Mouse (Mus musculus) heart, adult 8-10 months (tissue): ENCODE data around the gene Iqsec2. TPM values are rescaled to one million over a fixed set of nuclear protein-coding genes. Genes with fewer than 3 reads are reported as not detected.
"Not testable (repeated sequence)": the region's sequence is repeated elsewhere in the genome, so short reads cannot be mapped to it uniquely, and the experiment has no call there.

ENCODE experiments used
- DNase-seq: peaks from one replicate; pipeline ENCODE4 v3.0.0; 2022; ENCODE audit warnings: low spot score
- total RNA-seq, 4 experiments: library from RNA; stranded (reverse); gene quantifications; 2 replicates each; pipeline ENCODE4 v1.2.4; 2022

Iqsec2 gene
- total RNA-seq, 4 experiments from 2014 or later = 64.3 to 87.0 (median 82.0) TPM

DNA sequence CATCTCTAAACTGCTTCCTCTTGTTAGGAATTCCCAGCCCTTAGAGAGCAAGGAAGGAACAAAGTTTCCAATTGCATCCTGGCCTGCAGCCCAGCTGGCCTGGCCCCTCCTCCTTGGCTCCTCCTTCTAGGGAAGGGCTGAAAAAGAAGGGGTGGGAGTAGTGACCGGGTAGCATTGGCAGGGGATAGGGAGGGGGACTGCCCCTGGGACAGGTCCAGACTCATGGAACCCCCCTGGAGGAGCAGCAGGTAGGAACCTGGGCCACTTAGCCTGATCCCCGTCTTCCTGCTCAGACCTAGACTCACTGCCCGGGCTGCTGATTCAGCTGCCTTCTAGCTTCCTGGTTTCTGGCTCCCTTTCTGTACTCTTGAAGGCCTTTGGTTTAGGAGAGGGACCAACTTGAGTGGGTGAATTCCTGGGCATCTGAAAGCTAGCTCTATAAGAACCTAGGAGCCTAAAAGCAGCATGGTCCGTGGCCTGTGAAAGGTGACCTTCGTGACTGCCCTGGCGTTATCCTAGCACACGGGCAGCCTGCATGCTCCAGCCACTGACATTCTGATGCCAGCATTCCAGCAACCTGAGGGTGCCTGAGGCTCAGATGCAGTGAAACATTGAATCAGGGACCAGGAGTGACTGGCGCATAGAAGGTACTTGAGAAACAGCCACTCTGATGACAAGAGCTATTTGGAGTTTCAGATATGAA, 34.9 kb downstream of the Iqsec2 start:
- peak; percentile 77 for DNase-seq

- no peak for DNase-seq
These were observed 35.9 kb downstream of the Iqsec2 start for GRCm38 (mm10) chrX:152179670-152180656.

DNA sequence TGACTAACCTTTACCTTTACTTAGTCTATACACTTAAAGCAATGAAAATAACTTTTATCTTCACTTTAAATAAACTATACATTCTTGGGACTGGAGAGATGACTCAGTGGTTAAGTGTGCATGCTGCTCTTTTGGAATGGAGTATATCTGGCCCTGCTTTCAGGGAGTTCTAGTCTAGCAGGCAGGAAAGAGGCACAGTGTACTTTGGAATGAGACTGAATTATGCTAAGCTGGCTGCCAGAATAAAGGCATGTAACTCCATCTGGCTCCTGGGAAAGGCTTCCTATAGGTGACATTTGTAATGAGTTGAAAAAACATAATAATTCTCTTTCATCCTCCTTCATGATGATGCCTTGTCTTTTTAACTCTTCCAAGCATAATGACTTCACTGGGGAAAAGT, 43.1 kb downstream of the Iqsec2 start:
- no peak for DNase-seq

GRCm38 (mm10) chrX:152191266-152191665, 47.2 kb downstream of the Iqsec2 start:
- no peak for DNase-seq

GRCm38 (mm10) chrX:152197814-152198648, 54.0 kb downstream of the Iqsec2 start:
- DNase-seq = no peak

DNA sequence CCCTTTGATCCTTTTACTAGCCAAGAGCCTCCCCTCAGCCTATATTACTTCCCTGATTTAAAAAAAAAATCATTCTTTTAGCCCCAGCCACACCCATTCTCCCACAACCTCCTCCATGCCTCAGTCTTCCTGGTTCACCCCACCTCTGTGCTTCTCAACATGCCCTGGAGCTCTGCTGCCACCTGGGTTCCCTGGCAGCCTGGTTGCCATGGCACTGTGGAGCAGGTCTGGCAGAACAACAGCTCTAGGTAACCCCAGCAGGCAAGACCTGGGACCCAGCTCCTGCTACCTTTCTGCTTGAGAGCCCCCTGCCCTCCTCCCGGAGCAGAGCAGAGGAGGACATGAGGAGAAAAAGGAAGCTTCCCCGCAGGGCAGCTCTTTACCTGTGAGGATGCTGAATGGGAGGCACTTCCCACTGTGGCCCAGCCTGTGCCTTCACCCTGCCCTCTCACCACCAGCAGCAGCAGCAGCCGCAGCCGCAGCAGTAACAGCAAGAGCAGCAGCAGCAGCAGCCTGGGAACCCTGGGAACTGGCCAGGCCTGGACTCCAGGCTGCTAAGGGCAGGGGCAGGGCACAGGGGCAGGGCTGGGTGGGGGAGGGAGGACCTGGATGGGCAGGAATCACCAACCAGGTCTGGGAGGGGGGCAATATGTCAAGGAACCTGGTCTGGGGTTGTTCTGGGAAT, 57.8 kb downstream of the Iqsec2 start:
- no peak for DNase-seq

GRCm38 (mm10) chrX:152202422-152203103, 58.5 kb downstream of the Iqsec2 start:
- DNase-seq = no peak

GRCm38 (mm10) chrX:152203247-152203646, 59.2 kb downstream of the Iqsec2 start:
- no peak for DNase-seq

DNA sequence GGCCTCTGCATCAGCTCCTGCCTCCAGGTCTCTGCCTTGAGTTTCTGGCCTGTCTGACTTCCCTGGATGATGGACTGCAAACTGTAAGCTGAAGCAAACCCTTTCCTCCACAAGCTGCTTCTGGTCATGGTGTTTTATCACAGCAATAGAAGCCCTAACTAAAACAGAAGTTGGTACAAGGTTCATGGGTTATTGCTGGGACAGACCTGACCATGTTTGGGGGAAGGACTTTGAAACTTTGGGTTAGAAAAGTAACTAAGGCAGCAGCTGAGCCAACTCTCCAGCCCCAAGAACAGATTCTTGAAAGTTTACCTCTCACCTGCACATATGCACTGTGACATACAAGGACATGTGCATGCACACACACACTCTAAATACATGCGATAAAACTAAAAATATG, 61.4 kb downstream of the Iqsec2 start:
- no peak for DNase-seq

- no peak for DNase-seq
These were observed 70.6 kb downstream of the Iqsec2 start for GRCm38 (mm10) chrX:152214703-152215102.

DNA sequence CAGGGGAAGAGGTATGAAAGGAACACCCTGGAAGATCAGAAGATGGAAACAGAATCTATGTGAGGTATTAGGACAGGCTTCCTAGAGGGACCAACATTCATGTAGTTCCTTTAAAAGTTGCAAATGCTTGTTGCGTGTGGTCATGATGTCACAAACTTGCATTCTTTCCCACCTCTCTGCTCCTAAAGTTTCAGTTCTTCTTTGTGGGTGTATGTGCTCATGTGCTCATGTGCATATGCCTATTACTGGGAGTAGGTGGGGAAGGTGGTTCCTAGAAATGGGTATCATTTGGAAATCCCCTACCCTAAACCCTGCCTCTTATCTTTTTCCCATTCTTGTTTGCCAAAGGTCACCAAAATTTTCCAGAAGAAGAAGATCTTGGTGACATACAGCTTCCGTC, 74.5 kb downstream of the Iqsec2 start:
- DNase-seq = no peak

- no peak for DNase-seq
These were observed 77.7 kb downstream of the Iqsec2 start for GRCm38 (mm10) chrX:152221721-152222120.

DNA sequence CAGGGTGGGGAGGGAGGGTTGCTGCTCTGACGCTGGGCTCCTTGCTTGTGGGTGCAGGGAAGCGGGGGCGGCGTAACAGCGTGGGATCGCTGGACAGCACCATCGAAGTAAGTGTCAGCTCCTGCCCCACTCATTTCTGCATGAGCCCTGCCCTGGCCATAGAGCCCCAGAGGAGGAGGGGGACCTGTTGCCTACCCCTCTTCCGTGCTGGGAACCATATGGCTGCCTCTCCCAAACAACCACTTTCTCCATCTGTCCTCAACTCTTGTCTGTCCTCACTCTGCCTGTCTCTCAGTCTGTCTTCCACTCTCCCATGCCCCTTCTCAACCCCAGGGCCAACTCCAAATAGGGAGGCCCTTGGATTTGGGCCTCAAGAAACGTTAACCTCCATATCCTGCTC, 78.2 kb downstream of the Iqsec2 start:
- DNase-seq = no peak

DNA sequence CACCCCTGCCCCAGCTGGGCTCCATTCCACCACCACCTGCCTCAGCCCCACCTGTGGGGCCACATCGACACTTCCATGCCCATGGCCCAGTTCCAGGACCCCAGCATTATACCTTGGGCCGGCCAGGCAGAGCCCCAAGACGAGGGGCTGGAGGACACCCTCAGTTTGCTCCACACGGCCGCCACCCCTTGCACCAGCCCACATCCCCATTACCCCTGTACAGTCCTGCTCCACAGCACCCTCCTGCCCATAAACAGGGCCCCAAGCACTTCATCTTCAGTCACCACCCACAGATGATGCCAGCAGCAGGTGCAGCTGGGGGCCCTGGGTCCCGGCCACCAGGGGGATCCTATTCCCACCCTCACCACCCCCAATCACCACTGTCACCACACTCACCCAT, 79.2 kb downstream of the Iqsec2 start:
- no peak for DNase-seq

DNA sequence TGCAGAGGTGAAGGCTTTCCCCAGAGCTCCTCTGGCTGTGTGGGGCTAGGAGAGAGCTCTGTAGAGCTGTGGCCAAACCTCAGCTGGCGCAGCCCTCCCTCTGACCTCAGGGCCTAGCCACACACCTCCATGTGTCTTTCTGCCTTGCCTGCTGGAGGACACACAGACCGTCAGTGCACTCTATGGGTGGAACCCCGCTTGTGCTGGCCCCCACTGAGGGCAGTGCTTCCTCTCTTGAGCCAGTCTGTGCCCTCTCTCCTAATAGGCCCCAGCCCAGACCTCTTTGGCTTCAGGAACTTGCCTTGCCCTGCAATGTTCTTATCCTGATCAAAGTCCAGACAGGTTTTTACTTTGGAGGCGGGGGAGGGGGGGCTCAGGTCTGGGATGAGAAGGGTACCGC, 80.2 kb downstream of the Iqsec2 start:
- DNase-seq = no peak

DNA sequence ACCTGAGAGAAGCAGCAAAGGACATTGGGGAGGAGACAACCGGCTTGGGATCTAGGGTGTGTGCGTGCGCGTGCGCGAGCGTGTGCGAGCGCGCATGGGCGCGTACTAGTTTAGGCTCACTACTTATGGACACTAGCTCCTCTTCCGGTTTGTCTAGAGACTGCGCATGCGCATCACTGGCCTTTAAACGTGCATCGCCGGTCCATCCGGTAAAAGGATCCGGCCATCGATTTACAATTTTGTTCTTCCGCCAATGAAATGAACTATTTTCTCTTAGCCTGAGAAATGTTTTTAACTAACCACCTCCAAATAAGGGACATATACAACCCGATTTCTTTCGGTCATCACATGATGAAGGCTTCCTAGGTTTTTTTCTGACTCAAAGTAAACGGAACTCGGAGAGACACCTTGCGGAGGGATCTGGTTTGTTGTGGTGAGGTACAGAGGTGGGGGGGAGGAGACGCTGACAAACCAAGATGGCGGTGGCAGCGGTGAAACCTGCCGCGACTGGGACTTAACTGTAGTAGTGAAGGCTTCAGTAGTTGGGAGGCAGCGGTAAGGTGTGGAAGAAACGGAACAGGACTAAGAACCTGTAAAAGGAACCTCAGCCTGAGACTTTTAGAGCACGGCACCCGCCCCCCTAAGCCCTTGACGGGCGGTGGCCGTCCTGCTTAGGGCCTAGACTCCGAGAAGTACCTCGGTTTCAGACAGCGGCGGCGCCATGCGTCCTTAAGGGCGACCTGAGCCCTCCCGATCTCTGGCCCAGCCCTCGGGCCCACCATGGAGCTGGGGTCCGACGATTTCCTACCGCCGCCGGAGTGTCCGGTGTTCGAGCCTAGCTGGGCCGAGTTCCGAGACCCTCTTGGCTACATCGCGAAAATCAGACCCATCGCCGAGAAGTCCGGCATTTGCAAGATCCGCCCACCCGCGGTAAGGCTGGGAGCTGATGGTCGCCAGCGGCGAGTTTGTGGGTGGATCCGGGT, 89.0 kb downstream of the Iqsec2 start, which contains the start of gene Kdm5c:
Kdm5c (plus strand) TSS at position 240 of the 983 bp plus-strand sequence.
- peak; percentile 93 for DNase-seq

DNA sequence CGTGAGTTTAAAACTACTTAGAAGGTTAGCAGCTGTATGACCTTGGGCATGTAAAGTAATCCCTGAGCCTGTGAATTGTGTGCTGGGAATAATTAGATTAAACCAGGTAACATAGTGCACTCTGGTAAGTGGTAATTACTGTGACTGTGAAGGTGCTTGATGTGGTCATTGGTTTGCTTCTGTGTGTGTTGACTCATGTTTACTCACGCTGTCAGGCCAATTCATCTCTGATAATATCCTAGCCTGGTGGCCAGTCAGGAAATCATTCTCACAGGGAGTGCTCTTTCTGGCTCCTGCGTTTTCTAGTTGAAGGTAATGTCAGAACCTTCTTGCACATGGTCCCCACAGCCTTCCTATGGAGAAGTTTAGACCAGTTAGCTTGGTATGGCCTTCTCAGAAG, 90.1 kb downstream of the Iqsec2 start:
- DNase-seq = no peak

DNA sequence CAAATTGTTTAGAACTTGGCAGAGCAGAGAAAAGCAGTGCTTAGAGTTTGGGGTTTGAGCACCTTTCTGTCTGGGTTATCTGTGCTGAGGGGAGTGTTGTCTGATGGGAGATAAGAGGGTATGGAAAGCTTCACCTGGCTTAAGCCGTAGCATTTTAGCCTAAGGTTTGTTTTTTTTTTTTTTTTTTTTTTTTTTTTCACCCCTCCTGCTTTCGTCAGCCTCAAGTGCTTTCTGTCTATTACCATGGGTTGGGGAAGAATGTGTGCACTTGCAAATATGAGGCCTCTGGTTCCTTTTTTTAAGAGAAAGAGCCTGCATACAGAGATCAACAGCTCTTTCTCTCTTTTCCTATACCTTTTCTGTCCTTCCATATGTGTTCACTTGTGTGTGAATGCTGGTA, 91.7 kb downstream of the Iqsec2 start:
- DNase-seq = no peak

DNA sequence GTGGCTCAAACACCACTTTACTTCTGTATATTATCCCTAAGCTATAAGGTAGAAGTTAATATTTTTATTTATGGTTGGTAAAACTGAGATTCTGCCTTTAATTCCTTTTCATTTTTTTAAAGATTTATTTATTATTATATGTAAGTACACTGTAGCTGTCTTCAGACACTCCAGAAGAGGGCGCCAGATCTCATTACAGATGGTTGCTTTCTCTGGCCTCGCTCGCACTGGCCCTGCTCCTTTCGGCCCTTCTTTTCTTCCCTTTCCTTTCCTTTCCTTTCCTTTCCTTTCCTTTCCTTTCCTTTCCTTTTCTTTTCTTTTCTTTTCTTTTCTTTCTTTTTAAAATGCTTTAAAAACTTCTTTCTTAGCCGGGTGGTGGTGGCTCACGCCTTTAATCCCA, 99.1 kb downstream of the Iqsec2 start:
- not testable (repeated sequence) for DNase-seq
